Mouse (Mus musculus): ENCODE measurements at regions not wholly inside any gene's neighbourhood (a gene's known extent, or its start where the extent isn't known, plus 50 kb on each side); places are given as distances from the start of the nearest gene placed in this dataset.

DNA sequence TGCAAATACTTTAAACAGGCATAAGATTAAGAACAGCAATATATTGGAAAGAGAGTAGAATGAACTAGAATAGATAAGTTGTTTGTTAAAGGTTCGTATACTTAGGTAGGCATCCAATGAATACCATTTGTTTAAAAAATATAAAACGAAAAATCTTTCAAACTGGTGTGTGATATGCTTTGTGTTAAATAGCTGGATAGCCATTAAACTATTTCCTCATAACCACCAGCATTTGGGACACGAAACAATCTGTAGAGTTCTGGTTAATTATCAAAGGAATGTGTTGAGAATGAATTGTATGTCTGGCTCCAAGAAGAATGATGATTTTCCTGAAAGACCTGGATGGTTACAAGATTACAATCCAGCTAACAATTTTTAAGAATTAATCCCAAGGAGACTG is 891.4 kb downstream of the Slitrk1 start:
- TF ChIP-seq CTCF (conservative IDR thresholded peaks at IDR 0.05; ENCODE audit: low read length) (no peak), POU5F1 (IDR thresholded peaks at IDR 0.05; ENCODE audit: borderline replicate concordance, low read length) (no peak), NANOG (IDR thresholded peaks at IDR 0.05; ENCODE audit: borderline replicate concordance, low read length) (no peak)
